Mouse (Mus musculus) cerebellum, adult 2 months (tissue): ENCODE measurements around the gene Pth1r.

Experiments used
- CTCF ChIP-seq: fragments of 200-500 bp; IDR thresholded peaks from 2 replicates; pipeline ENCODE4 v1.5.1; 2011; ENCODE audit warnings: low read depth, mild to moderate bottlenecking, control low read depth, low read length, moderate library complexity, borderline replicate concordance; ENCODE audit not compliant: insufficient read depth
- POLR2A ChIP-seq: fragments of 200-500 bp; IDR thresholded peaks from 2 replicates; pipeline ENCODE4 v1.6.1; 2011; ENCODE audit warnings: low read length, control low read depth, borderline replicate concordance; ENCODE audit not compliant: insufficient read depth

GRCm38 (mm10) chr9:110713389-110713788, 33.6 kb downstream of the Pth1r start:
- TF ChIP-seq POLR2A, result no peak
- TF ChIP-seq CTCF, result no peak
